ENCODE assay signal across 8 mouse cellular contexts in the genomic region with DNA sequence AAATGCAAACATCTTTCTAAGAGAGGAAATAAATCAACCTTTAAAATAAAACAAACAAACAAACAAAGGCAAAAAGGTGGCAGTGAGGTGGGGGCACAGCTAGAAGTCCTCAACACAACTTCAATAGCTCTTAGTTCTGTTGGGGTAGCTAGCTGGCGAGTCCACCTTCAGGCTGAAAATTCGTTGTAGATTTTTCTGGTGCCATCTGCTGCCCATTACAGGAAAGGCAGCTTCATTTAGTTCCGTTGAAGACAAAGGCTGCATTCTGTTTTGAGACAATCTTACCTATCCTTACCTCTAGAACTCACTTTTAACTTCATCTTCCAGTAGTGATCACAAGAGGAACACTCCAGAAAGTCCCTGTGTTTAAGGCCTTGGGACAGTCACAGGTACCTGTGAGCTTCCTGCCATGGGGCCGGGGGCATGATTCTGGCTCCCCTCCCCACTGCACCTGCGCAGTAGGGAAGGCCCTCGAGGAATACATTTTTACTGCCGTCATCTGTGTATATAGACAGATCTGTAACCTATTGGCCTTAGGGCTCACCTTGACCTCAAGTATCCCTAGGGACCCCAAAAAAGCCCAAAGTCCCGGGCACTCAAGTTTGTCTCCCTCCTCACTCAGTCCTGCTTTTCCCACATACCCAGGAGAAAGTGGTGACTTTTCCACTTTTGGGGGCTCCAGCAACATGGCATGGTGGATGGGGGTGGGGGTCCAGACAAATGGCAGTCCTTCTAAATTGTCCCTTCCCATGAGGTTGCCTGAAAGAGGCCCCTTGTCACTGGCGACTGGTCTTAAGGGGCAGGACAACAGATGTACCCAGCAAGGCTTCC. TPM values are rescaled to one million over a fixed set of nuclear protein-coding genes. Genes with fewer than 3 reads are reported as not detected.
DNase-seq lines count a peak whose midpoint lies in the region; ATAC-seq and TF ChIP-seq lines count a peak whose summit lies in the region.

No protein-coding gene starts in this region.

- no peaks in the 10 kb centered on the region for H3K9me3 ChIP-seq in E14TG2a.4 (ENCODE audit: low read length)
- H3K9me3 ChIP-seq in heart, embryonic 13.5 days: no peaks in the 10 kb centered on the region

- H3K27me3 ChIP-seq in E14TG2a.4 (ENCODE audit: insufficient read depth, low read length): peaks cover 36% of the 10 kb centered on the region
- H3K27me3 ChIP-seq in heart, embryonic 13.5 days (replicated peaks): peaks cover 37% of the 10 kb centered on the region

- TF ChIP-seq CTCF in E14TG2a.4 (conservative IDR thresholded peaks at IDR 0.05; ENCODE audit: low read length): peak; percentile 50

- peaks cover 52% of the 10 kb centered on the region for H3K4me1 ChIP-seq in E14TG2a.4 (replicated peaks; ENCODE audit: low read depth, low read length)
- peaks cover 36% of the 10 kb centered on the region for H3K4me1 ChIP-seq in heart, embryonic 13.5 days

- peak overlapping the region; percentile 41; the same call in 1 of the 2 replicates for H3K4me2 ChIP-seq in heart, embryonic 13.5 days

- no peak for ATAC-seq in heart, embryonic 13.5 days (ENCODE audit: extremely low read depth, insufficient number of reproducible peaks, low FRiP score, low TSS enrichment)
- ATAC-seq in megakaryocyte-erythroid progenitor cell, adult 5-6 weeks (replicated peaks; ENCODE audit: low FRiP score, low TSS enrichment, poor library complexity, severe bottlenecking): 0 out of 2 replicates have a peak, but pooled peaks have one; percentile 62

- H3K27ac ChIP-seq in heart, embryonic 13.5 days (replicated peaks): no peak overlapping the region

- peak overlapping the region; percentile 37; the same call in 1 of the 2 replicates for H3K9ac ChIP-seq in heart, embryonic 13.5 days

- peak; percentile 64 to 72 for DNase-seq in cerebellum, adult 18-20 months
- no peak for DNase-seq in cerebellum, adult 9-11 months
- peak; percentile 83 for DNase-seq in cerebellum, postnatal 14 days
- DNase-seq in kidney, postnatal 36 days: peak; percentile 49 to 81
- peak; percentile 65 for DNase-seq in right cerebral cortex, postnatal 4 days

- no peaks in the 10 kb centered on the region for H3K36me3 ChIP-seq in E14TG2a.4 (ENCODE audit: insufficient read depth, low read length)
- no peaks in the 10 kb centered on the region for H3K36me3 ChIP-seq in heart, embryonic 13.5 days

- 0 out of 2 replicates have a peak overlapping the region, but pooled peaks have one; percentile 23 for H3K4me3 ChIP-seq in E14TG2a.4 (replicated peaks; ENCODE audit: low read length)
- H3K4me3 ChIP-seq in heart, embryonic 13.5 days: no peak overlapping the region

- WGBS in heart, embryonic 13.5 days: 50% methylated on average over 9 of the region's 9 CpGs

RNA-seq across cellular contexts. Expression of a gene that starts 0.7 kb away (rescaled TPM):
- 18.4 and 19.0 TPM in 2 replicates for polyA plus RNA-seq in heart, embryonic 13.5 days (2015; fragmentation: Nextera tagmentation; extraction: Ambion mirVana)
- total RNA-seq in megakaryocyte-erythroid progenitor cell, adult 5-6 weeks (2014; fragmentation: Nextera tagmentation): not detected in 2 replicates
- not detected in 2 replicates for total RNA-seq in megakaryocyte-erythroid progenitor cell, adult 5-6 weeks (2017)

RNA-seq across cellular contexts. Expression of a gene that starts 40.2 kb away (rescaled TPM):
- polyA plus RNA-seq in heart, embryonic 13.5 days (2015; fragmentation: Nextera tagmentation; extraction: Ambion mirVana): not detected in 2 replicates
- total RNA-seq in megakaryocyte-erythroid progenitor cell, adult 5-6 weeks (2014; fragmentation: Nextera tagmentation): not detected in 2 replicates
- not detected in 2 replicates for total RNA-seq in megakaryocyte-erythroid progenitor cell, adult 5-6 weeks (2017)

RNA-seq across cellular contexts. Expression of a gene that starts 40.3 kb away (rescaled TPM):
- 82.0 and 91.8 TPM in 2 replicates for polyA plus RNA-seq in heart, embryonic 13.5 days (2015; fragmentation: Nextera tagmentation; extraction: Ambion mirVana)
- total RNA-seq in megakaryocyte-erythroid progenitor cell, adult 5-6 weeks (2014; fragmentation: Nextera tagmentation): 7.6 and 8.8 TPM in 2 replicates
- 14.2 and 14.3 TPM in 2 replicates for total RNA-seq in megakaryocyte-erythroid progenitor cell, adult 5-6 weeks (2017)
